Mouse (Mus musculus): ENCODE results near the gene Atp6v1g3.

The Atp6v1g3 gene

GRCm38 (mm10) chr1:138273438-138273837, at the start of gene Atp6v1g3:
Atp6v1g3 (plus strand) TSS chr1:138273738.
- no peak for DNase-seq

- no peak for DNase-seq
These were observed 40.5 kb upstream of the Atp6v1g3 start for GRCm38 (mm10) chr1:138233051-138233450.

- no peak for DNase-seq
These were observed 36.3 kb upstream of the Atp6v1g3 start for GRCm38 (mm10) chr1:138237252-138237651.

GRCm38 (mm10) chr1:138243947-138244346, 29.6 kb upstream of the Atp6v1g3 start:
- no peak for DNase-seq

GRCm38 (mm10) chr1:138244485-138244884, 29.1 kb upstream of the Atp6v1g3 start:
- DNase-seq: no peak

- DNase-seq: no peak
These were observed 28.4 kb upstream of the Atp6v1g3 start for GRCm38 (mm10) chr1:138245103-138245502.

GRCm38 (mm10) chr1:138245533-138245932, 28.0 kb upstream of the Atp6v1g3 start:
- no peak for DNase-seq

GRCm38 (mm10) chr1:138246438-138247164, 26.9 kb upstream of the Atp6v1g3 start:
- DNase-seq: no peak

- peak; percentile 29 for DNase-seq
These were observed 25.6 kb upstream of the Atp6v1g3 start for GRCm38 (mm10) chr1:138247699-138248483.

- no peak for DNase-seq
These were observed 24.8 kb upstream of the Atp6v1g3 start for GRCm38 (mm10) chr1:138248770-138249169.

- no peak for DNase-seq
These were observed 22.6 kb upstream of the Atp6v1g3 start for GRCm38 (mm10) chr1:138250951-138251350.

- DNase-seq: no peak
These were observed 17.3 kb upstream of the Atp6v1g3 start for GRCm38 (mm10) chr1:138256172-138256789.

- no peak for DNase-seq
These were observed 14.8 kb upstream of the Atp6v1g3 start for GRCm38 (mm10) chr1:138258758-138259157.

GRCm38 (mm10) chr1:138261520-138261919, 12.0 kb upstream of the Atp6v1g3 start:
- DNase-seq: no peak

- DNase-seq: no peak
These were observed 11.1 kb upstream of the Atp6v1g3 start for GRCm38 (mm10) chr1:138262408-138262807.

- no peak for DNase-seq
These were observed 6.0 kb upstream of the Atp6v1g3 start for GRCm38 (mm10) chr1:138267465-138268055.

- DNase-seq: no peak
These were observed 1.4 kb downstream of the Atp6v1g3 start for GRCm38 (mm10) chr1:138274930-138275329.

- peak; percentile 14 for DNase-seq
These were observed 2.3 kb downstream of the Atp6v1g3 start for GRCm38 (mm10) chr1:138275859-138276258.

GRCm38 (mm10) chr1:138281139-138281538, 7.6 kb downstream of the Atp6v1g3 start:
- DNase-seq: no peak

- DNase-seq: no peak
These were observed 9.0 kb downstream of the Atp6v1g3 start for GRCm38 (mm10) chr1:138282413-138283141.

GRCm38 (mm10) chr1:138287665-138288064, 14.1 kb downstream of the Atp6v1g3 start:
- no peak for DNase-seq

- DNase-seq: no peak
These were observed 15.2 kb downstream of the Atp6v1g3 start for GRCm38 (mm10) chr1:138288721-138289120.
